Mouse (Mus musculus) ES-CJ7 (cell line): ENCODE data around the gene Klhl35.

Experiments used
- DNase-seq: peaks from one replicate; pipeline ENCODE4 v3.0.0; 2011; ENCODE audit warnings: low read depth, low spot score

The Klhl35 gene

DNA sequence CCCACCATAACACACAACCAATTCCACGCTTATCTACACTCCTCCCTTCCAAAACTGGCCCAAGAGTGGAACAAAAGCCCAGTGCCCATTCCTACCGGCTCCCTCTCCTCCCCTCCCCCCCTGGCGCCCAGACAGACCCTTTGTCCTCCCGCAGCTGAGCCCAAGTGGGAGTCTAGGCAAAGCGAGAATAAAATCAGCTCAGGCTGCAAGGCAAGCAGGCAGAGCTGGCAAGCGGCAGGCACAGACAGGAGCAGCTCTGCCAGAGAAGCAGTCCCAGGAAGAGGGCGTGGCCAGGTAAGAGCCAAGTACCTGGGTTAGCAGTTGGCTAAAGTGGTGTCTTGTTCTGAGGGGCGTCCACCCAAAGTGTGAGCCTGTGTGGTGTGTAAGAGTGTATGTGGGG, at the start of gene Klhl35:
TSS of gene Klhl35 (plus strand) at position 194 of the 400 bp plus-strand sequence.
- DNase-seq = no peak

DNA sequence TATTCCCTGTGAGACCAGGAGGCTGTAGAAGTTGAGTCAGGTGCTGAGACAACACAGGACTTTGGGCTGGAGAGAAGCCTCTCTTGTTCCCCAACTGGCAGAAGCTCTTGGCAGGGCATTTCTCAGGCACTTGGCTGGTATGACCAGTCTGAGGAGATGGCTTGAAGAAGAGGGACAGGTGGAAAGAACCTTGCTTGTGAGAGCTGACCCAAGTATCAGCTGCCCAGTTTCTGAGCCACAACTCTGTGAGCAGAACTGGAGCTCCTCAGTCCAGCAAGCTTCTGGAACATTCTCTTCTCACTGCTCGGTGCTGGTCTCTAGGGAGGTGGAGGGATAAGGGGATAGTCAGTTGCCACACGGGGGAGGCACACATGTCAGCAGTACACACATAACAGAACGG, 46.5 kb upstream of the Klhl35 start:
- no peak for DNase-seq

DNA sequence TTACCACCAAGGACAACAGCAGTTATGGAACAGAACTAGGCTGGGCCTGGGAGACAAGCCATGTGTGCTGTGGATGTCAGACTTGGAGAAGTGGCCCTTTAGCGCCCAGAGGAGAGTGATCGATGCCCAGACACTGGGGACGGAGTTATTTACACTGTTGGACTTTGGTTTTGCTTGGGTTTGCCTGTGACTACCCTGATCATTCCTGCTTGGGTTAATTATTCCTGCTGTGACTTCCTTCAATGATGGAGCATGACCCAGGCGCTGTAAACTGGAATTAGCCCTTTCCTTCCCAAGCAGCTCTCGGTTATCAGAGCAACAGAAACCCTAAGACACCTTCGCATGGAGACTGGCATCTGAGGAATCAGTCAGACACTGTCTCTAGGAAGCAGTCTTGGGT, 44.8 kb upstream of the Klhl35 start:
- DNase-seq = no peak

DNA sequence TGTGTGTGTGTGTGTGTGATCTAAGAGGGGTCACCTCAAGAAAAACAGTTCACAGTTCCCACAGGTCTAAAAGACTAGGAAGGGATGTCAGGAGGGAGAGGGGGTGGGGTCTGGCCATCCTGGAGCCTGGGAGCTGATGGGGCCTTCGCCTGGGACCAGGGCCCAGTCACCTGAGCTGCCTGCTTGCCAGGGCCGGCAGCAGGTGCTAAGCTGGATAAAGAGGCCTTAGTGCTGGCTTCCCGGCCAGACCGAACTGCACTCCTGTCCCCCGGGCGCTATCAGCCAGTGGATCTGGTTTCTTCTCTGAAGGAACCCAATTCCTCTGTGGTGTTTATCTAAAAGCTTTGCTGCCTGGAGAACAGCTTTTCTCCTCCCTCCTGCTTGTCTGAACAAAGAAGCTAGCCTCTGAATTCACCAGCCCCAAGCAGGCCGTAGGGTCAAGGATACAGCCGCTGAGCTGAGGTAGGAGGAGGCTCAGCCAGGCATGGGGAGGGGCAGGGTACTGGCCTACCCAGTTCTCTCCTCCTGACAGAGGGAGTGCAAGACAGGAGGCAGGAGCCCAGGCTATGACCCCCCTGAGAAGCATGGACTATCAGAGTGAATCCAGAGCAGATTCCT, 41.2 kb upstream of the Klhl35 start:
- no peak for DNase-seq

DNA sequence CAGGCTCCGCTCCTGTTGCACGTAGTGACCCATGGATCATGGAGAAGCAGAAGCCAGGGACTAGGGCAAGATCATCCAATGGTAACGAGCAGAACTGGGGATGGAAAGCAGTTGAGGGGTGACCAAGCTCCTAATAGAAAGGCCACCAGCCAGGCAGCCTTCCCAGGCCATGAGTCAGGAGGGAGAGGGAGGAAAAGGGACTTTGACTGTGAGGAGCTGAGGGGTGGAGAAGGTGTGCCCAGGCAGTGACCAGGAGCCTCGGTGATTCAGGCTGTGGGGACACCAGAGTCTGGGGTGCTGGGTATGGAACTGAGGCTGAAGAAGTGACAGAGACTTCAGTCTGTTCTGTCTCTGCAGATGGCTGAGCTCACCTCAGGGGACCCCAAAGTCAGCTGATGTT, 40.1 kb upstream of the Klhl35 start:
- no peak for DNase-seq

DNA sequence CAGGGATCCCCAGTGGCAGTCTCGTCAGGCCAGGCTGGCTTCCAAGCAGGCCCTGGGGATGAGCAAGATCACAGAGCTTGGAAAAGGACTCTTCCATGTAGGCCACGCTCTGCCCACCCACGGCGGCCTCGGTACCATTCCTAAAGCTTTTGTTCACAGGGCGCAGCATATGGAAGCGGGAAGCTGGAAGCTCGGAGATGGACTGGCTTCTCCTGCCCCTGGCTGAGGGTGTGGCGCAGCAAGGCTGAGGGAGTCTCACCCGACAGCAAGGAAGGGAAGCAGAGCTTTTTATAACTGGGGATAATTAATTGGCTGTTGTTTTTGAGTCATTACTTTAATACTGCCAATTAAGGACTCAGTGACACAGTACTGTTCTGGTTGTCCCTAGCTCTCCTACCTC, 38.8 kb upstream of the Klhl35 start:
- no peak for DNase-seq

DNA sequence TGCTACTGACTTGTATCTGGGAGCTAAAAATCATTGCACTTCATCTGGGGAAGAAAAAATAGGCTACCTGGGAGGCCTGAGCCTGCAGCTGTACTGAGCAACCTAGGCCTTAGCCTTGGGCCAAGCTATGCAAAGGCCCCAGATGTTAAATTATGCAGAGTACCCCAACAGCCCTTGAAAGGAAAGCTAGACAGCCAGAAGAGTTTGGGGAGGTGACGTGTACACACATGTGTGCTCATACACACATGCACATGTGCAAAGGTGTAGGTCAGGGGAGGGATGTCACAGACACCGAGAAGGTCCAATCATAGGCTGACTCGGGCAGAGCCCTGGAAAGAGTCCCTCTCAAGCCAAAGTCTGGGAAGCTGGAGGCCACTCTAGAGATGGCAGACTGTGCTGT, 37.8 kb upstream of the Klhl35 start:
- DNase-seq = no peak

DNA sequence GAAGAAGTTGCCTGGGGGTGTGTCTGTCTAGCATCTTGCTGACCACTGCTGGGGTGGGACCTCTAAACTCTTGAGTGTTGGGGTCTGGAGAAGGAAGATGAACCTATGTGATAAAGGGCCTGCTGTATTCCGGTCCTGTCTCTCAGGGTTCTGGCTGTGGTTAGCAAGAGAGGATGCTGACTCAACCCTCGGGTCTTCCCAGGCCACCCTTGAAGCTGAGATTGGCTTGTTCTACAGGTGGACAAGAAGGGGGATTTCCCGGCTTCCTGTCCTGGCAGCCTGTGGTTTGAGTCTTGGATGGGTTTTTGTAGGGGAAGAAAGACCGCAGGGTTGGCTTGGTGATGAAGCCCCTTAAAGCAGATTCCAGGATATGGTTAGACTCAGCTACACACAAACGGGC, 37.0 kb upstream of the Klhl35 start:
- DNase-seq = no peak

DNA sequence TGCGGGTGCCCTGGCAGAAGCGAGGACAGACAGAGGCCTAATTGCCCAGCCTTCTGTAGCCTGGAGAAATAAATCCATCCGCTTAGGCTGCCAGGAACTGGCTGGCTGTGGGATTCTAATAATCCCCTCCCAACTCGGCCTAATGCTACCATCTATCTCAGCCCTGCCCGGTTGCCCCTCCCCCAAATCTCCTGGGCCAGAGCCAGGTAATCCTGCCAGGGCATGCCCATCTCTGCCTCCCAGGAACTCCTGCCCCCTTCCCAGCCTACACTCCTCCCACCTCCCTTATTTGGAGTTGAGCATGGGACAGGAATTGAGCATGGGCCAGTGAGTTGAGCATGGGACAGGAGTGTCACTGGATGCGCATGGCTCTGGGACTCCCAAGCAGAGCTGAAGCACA, 36.0 kb upstream of the Klhl35 start:
- peak; percentile 66 for DNase-seq

DNA sequence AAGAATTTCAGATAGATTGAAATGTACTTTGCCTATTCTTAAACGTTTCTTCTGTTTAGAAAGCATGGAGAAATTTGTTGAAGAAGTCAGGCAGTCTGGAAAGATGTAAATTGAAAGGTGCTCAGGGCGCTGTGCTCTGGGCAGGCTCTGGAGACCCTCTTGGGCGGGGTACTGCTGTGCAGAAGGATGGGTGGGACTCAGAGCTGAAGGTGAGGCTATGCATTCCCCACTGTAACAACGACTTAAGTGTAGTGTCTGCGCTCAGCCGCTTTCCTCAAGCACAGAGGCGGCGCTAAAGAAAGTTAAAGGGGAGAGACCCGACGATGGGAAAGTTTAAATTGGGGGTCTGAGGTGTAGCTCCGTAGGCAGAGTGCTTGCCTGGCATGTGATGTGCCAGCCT, 35.6 kb upstream of the Klhl35 start:
- DNase-seq = peak; percentile 70

DNA sequence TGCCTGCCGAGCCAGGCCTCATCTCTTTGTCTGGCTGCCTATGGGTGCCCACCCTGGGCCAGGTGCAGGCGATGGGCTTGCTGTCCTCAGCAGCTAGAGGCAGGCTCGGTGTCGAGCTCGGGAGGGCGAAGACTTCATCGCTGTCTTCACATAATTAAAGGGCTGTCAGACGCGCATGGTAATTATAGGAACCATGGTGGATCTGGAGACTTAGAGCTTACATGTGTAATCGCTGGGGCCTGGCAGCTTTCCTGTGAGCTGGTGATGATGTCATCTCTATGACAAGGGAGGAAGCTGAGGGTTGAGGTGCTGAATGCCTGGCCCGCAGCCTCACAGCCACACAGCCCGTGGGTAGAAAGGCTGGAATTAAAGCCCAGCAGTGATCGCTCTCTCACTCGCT, 33.6 kb upstream of the Klhl35 start:
- no peak for DNase-seq

DNA sequence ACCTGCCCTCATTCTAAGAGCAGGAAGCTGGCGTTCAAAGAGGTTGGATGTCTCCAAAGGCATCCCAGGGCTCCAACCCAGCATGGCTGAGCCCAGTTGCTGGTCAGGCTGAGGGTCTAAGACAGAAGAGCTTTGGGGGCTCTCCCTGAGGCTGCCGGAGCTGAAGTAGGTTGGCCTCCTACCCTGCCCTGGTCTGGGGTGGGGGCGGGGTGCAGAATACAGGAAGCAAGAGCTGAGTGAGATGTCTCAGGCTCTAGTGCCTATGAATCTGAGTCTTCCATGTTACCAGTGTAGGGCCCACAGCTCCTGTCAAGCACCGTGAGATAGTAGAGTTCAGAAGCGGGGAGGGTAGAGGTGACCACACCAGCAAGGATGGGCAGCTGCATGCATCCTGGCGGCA, 32.9 kb upstream of the Klhl35 start:
- DNase-seq = no peak

DNA sequence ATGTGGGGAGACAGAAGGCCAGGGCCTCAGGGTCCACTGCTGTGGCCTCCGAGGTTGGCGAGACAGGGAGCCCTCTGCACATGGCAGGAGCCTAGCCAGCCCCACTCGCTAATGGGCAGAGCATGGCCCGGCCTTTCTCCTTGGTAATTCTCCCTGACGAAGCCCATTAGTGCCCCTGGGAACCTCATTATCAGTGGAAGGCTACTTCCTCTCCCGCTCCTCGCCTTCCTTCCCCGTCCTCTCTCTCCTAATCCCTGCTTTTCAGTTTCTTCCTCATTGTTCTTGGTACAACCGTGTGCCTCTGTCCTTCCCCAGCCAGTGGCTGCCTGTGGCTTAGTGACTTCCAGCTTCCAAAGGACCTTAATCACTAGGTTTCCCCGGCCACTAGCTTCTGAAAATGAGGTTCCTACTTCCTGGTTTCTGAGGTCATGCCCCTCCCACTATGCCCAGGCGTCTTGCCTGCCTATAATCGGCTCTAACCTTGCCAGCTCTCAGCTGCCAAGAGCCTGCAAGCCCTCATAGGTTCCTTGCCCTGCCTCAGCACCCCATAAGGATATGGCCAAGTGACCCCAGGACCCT, 31.0 kb upstream of the Klhl35 start:
- DNase-seq = no peak

DNA sequence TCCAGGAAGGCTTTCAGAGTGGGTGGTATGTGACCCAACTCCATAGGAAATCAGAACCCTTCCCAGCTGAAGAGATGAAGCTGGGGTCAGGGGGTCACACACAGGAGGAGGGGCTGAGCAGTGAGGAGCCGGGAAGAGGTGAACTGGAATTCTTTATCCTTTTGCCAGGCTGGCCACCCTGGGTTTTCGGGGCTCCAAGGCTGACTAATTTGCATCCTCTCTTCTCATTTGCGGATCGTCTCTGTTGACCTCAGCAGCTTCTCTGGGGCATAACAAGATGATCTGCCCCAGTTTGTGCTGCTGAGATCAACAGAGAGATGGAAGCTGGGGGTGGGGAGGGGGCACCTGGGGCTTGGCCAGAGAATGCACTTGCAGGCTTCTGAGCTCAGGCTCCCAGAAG, 29.3 kb upstream of the Klhl35 start:
- no peak for DNase-seq

DNA sequence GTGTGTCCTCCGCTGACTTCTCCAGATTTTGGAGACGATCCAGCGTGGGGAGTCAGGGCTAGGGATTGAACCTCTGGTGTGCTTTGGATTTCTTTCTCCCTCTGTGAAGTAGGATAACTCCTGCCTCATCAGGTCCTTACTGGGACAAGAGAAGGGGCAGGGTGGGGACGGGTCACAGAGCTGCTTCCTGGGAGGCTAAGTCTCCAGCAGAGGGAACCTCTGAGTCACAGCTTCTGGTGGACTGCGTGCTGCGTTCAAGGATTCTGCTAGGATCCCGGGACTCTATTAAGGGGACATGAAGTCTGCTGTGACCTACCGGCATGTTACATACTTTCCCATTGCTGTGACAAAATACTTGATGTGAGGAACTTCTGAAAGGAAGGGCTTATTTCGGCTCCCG, 26.9 kb upstream of the Klhl35 start:
- peak; percentile 36 for DNase-seq

DNA sequence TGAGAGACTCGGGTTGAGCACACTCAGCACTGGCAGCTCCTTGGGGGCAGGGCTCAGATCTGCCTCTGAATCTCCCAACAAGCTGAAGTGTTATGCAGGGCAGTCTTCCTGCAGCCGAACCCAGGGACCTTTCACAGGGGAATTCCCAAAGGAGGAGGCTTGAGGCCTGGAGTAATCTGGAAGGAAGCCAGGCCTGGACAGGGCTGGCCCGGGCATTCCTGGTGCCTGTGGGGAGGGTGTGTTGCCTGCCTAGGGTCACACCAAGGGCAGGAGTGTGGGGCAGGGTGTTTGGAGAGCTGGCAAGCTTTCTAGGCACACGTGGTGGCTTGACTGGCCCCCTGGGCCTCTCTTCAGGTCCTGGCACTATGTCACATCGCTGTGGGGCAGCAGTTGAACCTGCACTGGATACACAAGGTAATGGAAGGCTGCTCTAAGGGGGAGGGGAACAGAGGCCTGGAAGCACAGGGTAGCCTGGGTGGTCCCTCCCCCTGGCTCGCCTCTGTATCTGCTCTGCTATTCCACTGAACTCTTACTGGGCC, 24.2 kb upstream of the Klhl35 start:
- no peak for DNase-seq

DNA sequence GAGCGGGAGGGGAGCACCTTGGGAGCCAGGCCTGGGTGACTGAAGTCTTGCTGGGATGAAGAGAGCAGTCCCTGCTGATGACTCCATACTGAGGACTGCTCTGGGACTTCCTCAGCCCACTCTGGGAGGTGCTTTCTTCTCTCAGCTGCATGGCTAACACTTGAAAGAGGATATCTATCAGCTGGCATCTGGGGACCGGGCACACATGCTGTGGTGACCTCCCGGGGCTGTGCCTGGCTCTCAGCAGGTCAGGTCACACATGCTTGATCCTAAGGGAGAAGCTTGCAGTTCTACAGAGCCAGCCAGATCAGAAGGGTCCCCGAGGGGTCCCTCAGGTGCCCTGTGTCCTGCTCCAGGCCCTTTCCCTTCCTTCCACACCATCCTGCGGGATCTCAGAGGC, 22.6 kb upstream of the Klhl35 start:
- DNase-seq = no peak

DNA sequence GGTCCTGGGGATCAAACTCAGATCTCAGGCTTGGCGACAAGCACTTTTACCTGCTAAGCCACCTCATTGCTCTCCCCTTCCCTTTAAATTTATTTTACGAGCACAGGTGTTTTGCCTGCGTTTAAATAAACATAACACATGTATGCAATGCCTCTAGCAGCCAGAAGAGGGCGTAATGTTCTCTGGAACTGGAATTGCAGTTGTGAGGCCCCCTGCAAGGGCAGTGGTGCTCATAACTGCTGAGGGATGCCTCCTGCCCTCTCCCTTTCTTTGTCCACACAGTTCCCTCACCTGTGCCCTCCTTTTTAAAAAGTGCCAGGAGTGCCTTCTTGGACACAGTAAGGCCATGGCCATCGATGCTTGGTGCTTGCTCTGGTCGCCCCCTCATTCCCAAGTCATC, 21.8 kb upstream of the Klhl35 start:
- DNase-seq = peak; percentile 40

DNA sequence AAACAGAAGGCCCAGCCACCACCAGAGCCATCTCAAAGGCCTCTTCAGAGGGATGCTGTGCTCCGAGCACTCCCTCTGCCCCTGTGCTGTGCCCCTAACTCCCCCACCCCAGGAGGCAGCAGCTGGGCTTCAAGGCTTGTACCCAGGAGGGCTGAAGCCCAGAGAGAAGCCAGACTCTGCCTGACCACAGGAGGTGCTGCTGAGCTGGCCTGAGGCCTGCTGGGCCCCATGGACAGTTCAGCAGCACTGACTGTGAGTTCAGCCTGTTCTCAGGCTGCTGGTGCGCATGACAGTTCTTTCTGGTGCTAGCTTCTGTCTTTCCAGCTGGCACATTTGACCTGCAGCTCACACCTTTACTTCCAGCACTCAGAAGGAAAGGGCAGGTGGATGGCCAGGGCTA, 20.0 kb upstream of the Klhl35 start:
- no peak for DNase-seq

DNA sequence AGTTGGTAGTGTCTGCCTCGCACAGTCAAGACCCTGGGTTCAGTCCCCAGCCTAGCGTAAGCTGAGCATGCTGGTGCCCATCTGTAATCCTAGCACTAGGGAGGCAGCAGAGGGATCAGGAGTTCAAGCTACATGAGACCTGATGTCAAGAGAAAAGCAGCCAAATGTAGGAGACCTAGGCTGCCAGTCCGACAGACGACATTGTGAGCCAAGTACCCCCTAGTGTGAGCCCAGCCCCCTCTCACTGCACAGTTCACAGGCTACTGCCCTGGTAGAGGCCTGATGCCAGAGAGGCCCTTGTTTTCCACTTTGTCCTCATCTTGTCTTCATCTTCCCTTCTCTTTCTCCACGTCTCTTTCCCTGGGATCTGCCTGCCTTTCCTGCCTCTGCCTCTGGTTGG, 18.5 kb upstream of the Klhl35 start:
- no peak for DNase-seq

DNA sequence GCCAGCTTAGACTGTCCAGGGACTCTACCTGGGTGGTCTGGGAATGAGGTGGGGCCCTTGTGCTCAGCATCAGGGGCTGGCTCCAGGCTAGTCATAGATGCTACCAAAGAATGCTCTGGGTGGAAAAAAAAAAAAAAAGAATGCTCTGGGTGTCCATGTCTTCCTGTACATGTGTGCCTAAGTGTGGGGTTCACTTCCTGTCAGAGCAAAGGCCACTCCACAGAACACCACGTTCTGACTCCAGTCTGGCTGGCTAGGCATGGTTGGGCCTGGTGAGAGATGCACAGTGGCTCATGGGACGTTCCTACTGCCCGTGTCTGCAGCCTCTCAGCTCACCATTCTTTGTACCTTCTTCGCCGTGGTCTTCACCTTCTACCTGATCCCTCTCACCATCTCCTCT, 17.2 kb upstream of the Klhl35 start:
- no peak for DNase-seq

DNA sequence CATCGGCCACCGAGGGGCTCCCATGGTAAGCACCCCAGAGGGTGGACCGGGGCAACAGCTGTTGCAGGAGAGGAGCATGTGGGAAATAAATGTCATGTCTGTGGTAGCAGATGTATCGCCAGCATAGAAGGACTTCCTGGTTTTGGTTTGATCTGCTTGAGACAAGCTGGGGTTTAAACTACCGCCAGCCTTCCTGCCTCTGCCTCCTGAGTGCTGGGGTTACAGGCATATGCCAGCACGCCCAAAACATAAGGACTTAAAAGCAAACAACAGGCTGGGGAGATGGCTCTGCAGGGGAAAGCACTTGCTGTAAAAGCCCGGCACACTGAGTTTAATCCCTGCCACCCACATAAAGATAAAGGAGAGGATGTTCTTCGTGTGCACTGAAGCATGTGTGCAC, 16.7 kb upstream of the Klhl35 start:
- DNase-seq = no peak

DNA sequence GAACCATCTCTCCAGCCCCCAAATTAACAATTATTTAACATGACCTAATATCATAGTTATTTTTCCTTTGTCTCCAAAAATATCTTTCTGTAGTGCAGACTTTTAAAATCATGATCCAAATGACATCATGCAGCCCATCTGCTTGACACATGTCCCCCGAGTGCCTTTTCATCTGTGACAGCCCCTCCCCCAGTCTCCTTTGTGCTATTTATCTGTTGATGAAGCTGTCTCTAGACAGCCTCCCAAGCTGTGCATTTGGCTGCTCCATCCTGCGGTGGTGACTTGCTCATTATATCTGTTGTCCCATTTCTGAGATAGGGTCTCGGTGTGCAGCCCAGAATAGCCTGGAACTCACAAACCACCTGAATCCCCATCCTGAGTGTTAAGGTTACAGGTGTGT, 16.1 kb upstream of the Klhl35 start:
- DNase-seq = no peak

DNA sequence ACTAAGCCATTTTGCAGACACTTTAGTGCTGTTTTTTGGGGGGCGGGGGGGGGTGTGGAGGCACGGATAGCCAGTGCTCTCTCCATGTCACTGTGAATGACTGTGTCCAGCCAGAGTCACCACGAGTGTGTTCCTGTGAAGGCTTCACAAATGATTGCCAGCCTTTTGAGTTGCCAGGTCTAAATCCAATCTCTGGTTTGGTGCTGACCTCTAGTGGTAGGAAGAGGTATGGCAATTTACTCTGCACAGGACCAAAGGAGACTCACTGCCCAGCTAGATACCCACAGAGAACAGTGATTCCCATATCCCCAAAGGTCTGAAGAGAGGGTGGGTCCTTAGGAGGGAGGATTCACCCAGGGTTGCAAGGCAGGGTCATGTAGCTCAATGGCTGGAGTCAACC, 15.1 kb upstream of the Klhl35 start:
- DNase-seq = peak; percentile 68
